Comparison of ENCODE assay signal across 20 mouse cellular contexts in the genomic region with DNA sequence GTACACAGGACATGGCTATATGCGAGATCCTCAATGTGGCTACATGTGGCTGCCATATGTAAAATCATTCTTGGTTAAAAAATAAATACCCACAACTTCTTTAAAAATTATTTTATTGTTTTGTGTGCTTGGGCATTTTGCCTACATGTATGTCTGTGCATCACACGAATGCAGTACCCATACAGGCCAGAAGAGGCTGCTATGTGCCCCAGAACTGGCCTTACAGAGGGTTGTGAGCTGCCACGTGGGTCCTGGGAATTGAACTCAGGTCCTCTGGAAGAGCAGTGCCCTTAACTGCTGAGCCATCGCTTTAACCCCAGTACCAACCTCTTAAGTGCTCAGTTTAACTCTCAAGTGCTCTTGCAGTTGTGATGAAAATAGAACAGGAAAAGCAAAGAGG.
A peak's percentile ranks its signal among the peaks of the same experiment; 100 is the strongest.
DNase-seq lines count a peak whose midpoint lies in the region; ATAC-seq and TF ChIP-seq lines count a peak whose summit lies in the region.
"Had no signal": no experiment of that assay in that cellular context is flagged by ENCODE, and none has a peak within 500 bp of the region (broad histone marks: within the 10 kb centered on the region; RNA-seq: fewer than 3 reads in every experiment).

No protein-coding gene starts in this region.

- H3K4me2 ChIP-seq in CH12.LX (ENCODE audit: insufficient read depth, low read depth, poor library complexity, severe bottlenecking) = no peak overlapping the region
- H3K4me2 ChIP-seq: embryonic facial prominence, embryonic 13.5 days; hindbrain, embryonic 13.5 days; liver, embryonic 13.5 days had no signal

- H3K79me2 ChIP-seq in liver, adult 2 months (ENCODE audit: control insufficient read depth, insufficient read depth, low read length) = no peaks in the 10 kb centered on the region
- H3K79me2 ChIP-seq in CH12.LX (replicated peaks; ENCODE audit: control insufficient read depth, extremely low read depth, insufficient read depth, poor library complexity, severe bottlenecking) = no peaks in the 10 kb centered on the region

- no peaks in the 10 kb centered on the region for H3K27me3 ChIP-seq in liver, adult 2 months (ENCODE audit: control insufficient read depth, insufficient read depth, low read length)
- no peaks in the 10 kb centered on the region for H3K27me3 ChIP-seq in CH12.LX (replicated peaks)
- H3K27me3 ChIP-seq: embryonic facial prominence, embryonic 13.5 days; hindbrain, embryonic 13.5 days; liver, embryonic 13.5 days had no signal

- no peak overlapping the region for H3K9ac ChIP-seq in liver, adult 2 months (ENCODE audit: low read depth, low read length)
- H3K9ac ChIP-seq in CH12.LX (ENCODE audit: insufficient read depth, low read depth) = no peak overlapping the region
- H3K9ac ChIP-seq: embryonic facial prominence, embryonic 13.5 days; forebrain, postnatal 0 days; hindbrain, embryonic 13.5 days; liver, embryonic 13.5 days had no signal

- peak; percentile 16; the same call in 1 of the 2 replicates for TF ChIP-seq CTCF in liver, adult 2 months (IDR thresholded peaks at IDR 0.05; ENCODE audit: low read depth, low read length)
- TF ChIP-seq CTCF in CH12.LX (conservative IDR thresholded peaks at IDR 0.05 in 1 of 2, IDR thresholded peaks at IDR 0.05 in 1 of 2; ENCODE audit: low read depth in 2 of 2, low read length in 2 of 2) = peak in 1 of 2 experiments; percentile 39; a peak in 2 of 4 replicates
- peak; percentile 23; the same call in 1 of the 2 replicates for TF ChIP-seq CTCF in brain, embryonic 14.5 days (IDR thresholded peaks at IDR 0.05; ENCODE audit: borderline replicate concordance, extremely low read depth, insufficient read depth, insufficient read length)

- no peaks in the 10 kb centered on the region for H3K9me3 ChIP-seq in CH12.LX (replicated peaks; ENCODE audit: low read length)
- H3K9me3 ChIP-seq: embryonic facial prominence, embryonic 13.5 days; hindbrain, embryonic 13.5 days; liver, embryonic 13.5 days had no signal

- TF ChIP-seq RAD21 in CH12.LX (IDR thresholded peaks at IDR 0.05; ENCODE audit: low read depth, low read length) = peak; percentile 32

- no peaks in the 10 kb centered on the region for H3K4me1 ChIP-seq in liver, adult 2 months (ENCODE audit: control insufficient read depth, insufficient read depth, low read length)
- H3K4me1 ChIP-seq in CH12.LX (ENCODE audit: control insufficient read depth in 1 of 2, insufficient read depth in 2 of 2) = no peaks in the 10 kb centered on the region
- H3K4me1 ChIP-seq: embryonic facial prominence, embryonic 13.5 days; hindbrain, embryonic 13.5 days; liver, embryonic 13.5 days had no signal

- peak; percentile 22 for DNase-seq in CD4-positive, CD25-positive, alpha-beta regulatory T cell, adult 2 months (ENCODE audit: low read depth, low spot score)
- no peak for DNase-seq in liver, adult 2 months (ENCODE audit: extremely low read depth, low read depth, low spot score)
- DNase-seq in liver (no peak), CH12.LX (ENCODE audit: extremely low read depth) (no peak)
- no peak for DNase-seq in brain, embryonic 14.5 days (ENCODE audit: low read depth)
- no peak for DNase-seq in adrenal gland, postnatal 14 days
- no peak for DNase-seq in kidney, postnatal 10 days
- DNase-seq: adrenal gland, postnatal 10 days; cerebellum, adult 9-11 months; forebrain, postnatal 0 days; kidney, postnatal 14 days; liver, embryonic 13.5 days; lung, postnatal 36 days; midbrain, embryonic 14.5 days; right cerebral cortex, postnatal 4 days; thymus, postnatal 25 days had no signal

- H3K36me3 ChIP-seq in liver, adult 2 months (ENCODE audit: control insufficient read depth, insufficient read depth, low read length) = no peaks in the 10 kb centered on the region
- no peaks in the 10 kb centered on the region for H3K36me3 ChIP-seq in CH12.LX (replicated peaks in 1 of 2; ENCODE audit: control insufficient read depth in 1 of 2, insufficient read depth in 1 of 2, low read length in 1 of 2)
- H3K36me3 ChIP-seq: embryonic facial prominence, embryonic 13.5 days; hindbrain, embryonic 13.5 days; liver, embryonic 13.5 days had no signal

- dilution Hi-C loops in CH12.LX (cut with MboI; ENCODE audit: extremely low pct_ligation_motif_present, extremely low pct_unique_long_range_greater_than_20kb, low sequenced_read_pairs) = no loop called here

- no peak overlapping the region for H3K4me3 ChIP-seq in liver, adult 2 months (ENCODE audit: insufficient read depth, low read depth, low read length)
- no peak overlapping the region for H3K4me3 ChIP-seq in CH12.LX (replicated peaks in 1 of 3; ENCODE audit: low read depth in 2 of 3, low read length in 2 of 3, poor library complexity in 1 of 3)
- H3K4me3 ChIP-seq: embryonic facial prominence, embryonic 13.5 days; hindbrain, embryonic 13.5 days; liver, embryonic 13.5 days had no signal

- no peak overlapping the region for H3K27ac ChIP-seq in liver, adult 2 months (replicated peaks; ENCODE audit: insufficient read depth, low read depth, low read length)
- H3K27ac ChIP-seq in CH12.LX (ENCODE audit: insufficient read depth, low read depth) = no peak overlapping the region
- H3K27ac ChIP-seq: embryonic facial prominence, embryonic 13.5 days; hindbrain, embryonic 13.5 days; liver, embryonic 13.5 days had no signal

- 81% methylated on average over 4 of the region's 4 CpGs for WGBS in liver, adult 2 months

- no peak for TF ChIP-seq EP300 in CH12.LX (IDR thresholded peaks at IDR 0.05; ENCODE audit: low read length)

- in situ Hi-C loops in CH12.LX (cut with MboI; ENCODE audit: low pct_ligation_motif_present, low pct_unique_long_range_greater_than_20kb, low sequenced_read_pairs) = no loop called here

- no peak for TF ChIP-seq POLR2A in liver, adult 2 months (IDR thresholded peaks at IDR 0.05; ENCODE audit: extremely low read depth, insufficient read depth, low read length)
- TF ChIP-seq POLR2A in CH12.LX (IDR thresholded peaks at IDR 0.05; ENCODE audit: low read depth, low read length) = no peak
- TF ChIP-seq POLR2A in brain, embryonic 14.5 days (IDR thresholded peaks at IDR 0.05; ENCODE audit: borderline replicate concordance, extremely low read depth, insufficient read depth, insufficient read length, poor library complexity, severe bottlenecking) = no peak

- no peak for ATAC-seq in CD4-positive, CD25-positive, alpha-beta regulatory T cell, adult 4 months
- ATAC-seq: forebrain, postnatal 0 days; intestine, embryonic 16.5 days had no signal

TF ChIP-seq in CH12.LX, 34 proteins besides CTCF, POLR2A, EP300 and RAD21:
- TF ChIP-seq SMC3 (IDR thresholded peaks at IDR 0.05; ENCODE audit: low read depth, low read length) (peak; percentile 38), UBTF (IDR thresholded peaks at IDR 0.05; ENCODE audit: low read depth, low read length) (no peak)
